Mouse (Mus musculus) heart, embryonic 15.5 days (tissue): ENCODE data around the gene Jpt1. TPM values are rescaled to one million over a fixed set of nuclear protein-coding genes. Genes with fewer than 3 reads are reported as not detected.
"Not testable (repeated sequence)": the region's sequence is repeated elsewhere in the genome, so short reads cannot be mapped to it uniquely, and the experiment has no call there.

ENCODE experiments used
- ATAC-seq: fragments of 200-750 bp; cut with Nextera tagmentation; replicated peaks from 2 replicates; pipeline ENCODE4 v1.8.0; 2017; ENCODE audit warnings: low read depth, moderate TSS enrichment; ENCODE audit not compliant: insufficient number of reproducible peaks, insufficient read depth, low FRiP score
- H3K27ac ChIP-seq: fragments of 300-500 bp; sonication (generic); 2 replicates; pipeline ENCODE4 v1.5.1; 2015; ENCODE audit warnings: mild to moderate bottlenecking, inconsistent platforms
- H3K27me3 ChIP-seq: fragments of 300-500 bp; sonication (generic); 2 replicates; pipeline ENCODE4 v1.6.1; 2015; ENCODE audit warnings: inconsistent platforms
- H3K36me3 ChIP-seq: fragments of 300-500 bp; sonication (generic); 2 replicates; pipeline ENCODE4 v1.6.1; 2015; ENCODE audit warnings: mild to moderate bottlenecking, inconsistent platforms
- H3K4me1 ChIP-seq: fragments of 300-500 bp; sonication (generic); replicated peaks from 2 replicates; pipeline ENCODE4 v1.6.1; 2015; ENCODE audit warnings: inconsistent platforms
- H3K4me2 ChIP-seq: fragments of 300-500 bp; sonication (generic); 2 replicates; pipeline ENCODE4 v1.6.1; 2015; ENCODE audit warnings: inconsistent platforms, mild to moderate bottlenecking, moderate library complexity
- H3K4me3 ChIP-seq: fragments of 300-500 bp; sonication (generic); 2 replicates; pipeline ENCODE4 v1.5.1; 2015; ENCODE audit warnings: mild to moderate bottlenecking, inconsistent platforms
- H3K9ac ChIP-seq: fragments of 300-500 bp; sonication (generic); 2 replicates; pipeline ENCODE4 v1.6.1; 2015; ENCODE audit warnings: mild to moderate bottlenecking, inconsistent platforms
- H3K9me3 ChIP-seq: fragments of 300-500 bp; sonication (generic); replicated peaks from 2 replicates; pipeline ENCODE4 v1.6.1; 2016; ENCODE audit warnings: inconsistent platforms
- WGBS: fragments of 180-500 bp; shearing (Covaris S2); methylation state at CpG from one replicate; pipeline ENCODE4 v1.1.7; 2015; ENCODE audit warnings: mixed read lengths; 5-methylcytosine and 5-hydroxymethylcytosine counted together
- polyA plus RNA-seq: library from polyadenylated mRNA; unstranded; fragments of >200 nt; fragmentation: Nextera tagmentation; extraction: Ambion mirVana; gene quantifications from 2 replicates; pipeline ENCODE4 v1.2.1, GENCODE M21; 2015

The Jpt1 gene
- polyA plus RNA-seq, 1 experiment from 2014 or later, result 515 TPM

DNA sequence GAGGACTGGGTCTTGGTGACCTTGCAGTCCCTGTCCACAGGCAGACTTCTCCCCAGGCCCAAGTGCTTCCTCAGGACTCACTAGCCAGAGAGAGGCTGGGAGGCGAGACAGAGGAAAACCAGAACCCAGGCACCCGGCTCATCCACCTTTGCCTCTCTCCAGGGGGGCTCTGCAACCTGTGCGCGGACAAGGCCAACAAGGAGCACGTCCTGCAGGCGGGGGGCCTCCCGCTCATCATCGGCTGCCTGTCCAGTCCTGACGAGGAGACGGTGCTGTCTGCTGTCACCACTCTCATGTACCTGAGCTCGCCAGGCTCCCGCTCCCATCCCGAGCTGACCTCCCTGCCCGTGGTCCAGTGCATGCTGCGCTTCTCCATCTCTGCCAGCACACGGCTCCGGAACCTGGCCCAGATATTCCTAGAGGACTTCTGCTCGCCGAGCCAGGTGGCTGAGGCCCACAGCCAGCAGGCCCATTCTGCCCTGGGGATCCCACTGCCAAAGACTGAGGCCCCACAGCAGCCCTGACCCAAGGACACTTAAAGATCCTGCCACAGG is 25.6 kb downstream of the Jpt1 start:
- WGBS, result 72% methylated on average over 19 of the region's 19 CpGs
- H3K4me1 ChIP-seq, result peaks cover 23% of the 10 kb centered on the region
- H3K27ac ChIP-seq, result no peak overlapping the region
- no peak overlapping the region for H3K4me3 ChIP-seq
- no peak overlapping the region for H3K9ac ChIP-seq
- no peak for ATAC-seq
- no peaks in the 10 kb centered on the region for H3K27me3 ChIP-seq
- H3K4me2 ChIP-seq, result no peak overlapping the region
- peaks cover 3% of the 10 kb centered on the region for H3K36me3 ChIP-seq
- no peaks in the 10 kb centered on the region for H3K9me3 ChIP-seq

DNA sequence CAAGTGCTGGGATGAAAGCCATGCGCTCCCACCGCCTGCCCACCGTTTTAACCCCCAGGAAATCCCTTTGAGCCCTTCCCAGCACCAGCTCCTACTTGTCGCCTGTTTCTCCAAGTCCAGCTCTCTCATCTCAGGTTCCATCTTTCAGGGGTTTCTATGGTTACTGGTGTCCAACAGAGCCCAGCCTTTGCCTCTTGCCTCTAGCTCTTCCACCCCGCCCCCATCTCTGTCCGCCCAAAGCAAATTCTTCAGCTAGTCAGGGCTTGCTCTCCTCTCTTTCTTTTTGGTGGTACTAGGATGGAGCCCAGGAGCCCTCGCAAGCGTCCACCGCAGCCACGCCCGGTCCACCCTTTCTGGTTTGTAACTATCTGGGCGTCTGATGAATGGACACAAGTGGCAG is 29.0 kb downstream of the Jpt1 start:
- Histone ChIP-seq H3K4me2 (no peak overlapping the region), H3K4me1 (peaks cover 7% of the 10 kb centered on the region; the same call in 1 of the 2 replicates), H3K9me3 (no peaks in the 10 kb centered on the region), H3K36me3 (peaks cover 3% of the 10 kb centered on the region), H3K27me3 (no peaks in the 10 kb centered on the region), H3K27ac (no peak overlapping the region), H3K9ac (no peak overlapping the region), H3K4me3 (no peak overlapping the region)
- ATAC-seq, result no peak
- WGBS, result 70% methylated on average over 12 of the region's 12 CpGs

GRCm38 (mm10) chr11:115483726-115484125 is 30.5 kb downstream of the Jpt1 start:
- no peak overlapping the region for H3K4me3 ChIP-seq
- peaks cover 7% of the 10 kb centered on the region; the same call in 1 of the 2 replicates for H3K4me1 ChIP-seq
- ATAC-seq, result no peak
- H3K4me2 ChIP-seq, result no peak overlapping the region
- 17% methylated on average over 6 of the region's 6 CpGs for WGBS
- H3K36me3 ChIP-seq, result no peaks in the 10 kb centered on the region
- H3K27me3 ChIP-seq, result no peaks in the 10 kb centered on the region
- no peak overlapping the region for H3K9ac ChIP-seq
- no peaks in the 10 kb centered on the region for H3K9me3 ChIP-seq
- H3K27ac ChIP-seq, result no peak overlapping the region

GRCm38 (mm10) chr11:115483278-115483677 is 30.9 kb downstream of the Jpt1 start:
- no peak overlapping the region for H3K27ac ChIP-seq
- WGBS, result 64% methylated on average over 11 of the region's 11 CpGs
- H3K36me3 ChIP-seq, result no peaks in the 10 kb centered on the region
- ATAC-seq, result no peak
- no peaks in the 10 kb centered on the region for H3K9me3 ChIP-seq
- H3K27me3 ChIP-seq, result no peaks in the 10 kb centered on the region
- H3K4me1 ChIP-seq, result peaks cover 7% of the 10 kb centered on the region; the same call in 1 of the 2 replicates
- no peak overlapping the region for H3K9ac ChIP-seq
- no peak overlapping the region for H3K4me2 ChIP-seq
- no peak overlapping the region for H3K4me3 ChIP-seq

DNA sequence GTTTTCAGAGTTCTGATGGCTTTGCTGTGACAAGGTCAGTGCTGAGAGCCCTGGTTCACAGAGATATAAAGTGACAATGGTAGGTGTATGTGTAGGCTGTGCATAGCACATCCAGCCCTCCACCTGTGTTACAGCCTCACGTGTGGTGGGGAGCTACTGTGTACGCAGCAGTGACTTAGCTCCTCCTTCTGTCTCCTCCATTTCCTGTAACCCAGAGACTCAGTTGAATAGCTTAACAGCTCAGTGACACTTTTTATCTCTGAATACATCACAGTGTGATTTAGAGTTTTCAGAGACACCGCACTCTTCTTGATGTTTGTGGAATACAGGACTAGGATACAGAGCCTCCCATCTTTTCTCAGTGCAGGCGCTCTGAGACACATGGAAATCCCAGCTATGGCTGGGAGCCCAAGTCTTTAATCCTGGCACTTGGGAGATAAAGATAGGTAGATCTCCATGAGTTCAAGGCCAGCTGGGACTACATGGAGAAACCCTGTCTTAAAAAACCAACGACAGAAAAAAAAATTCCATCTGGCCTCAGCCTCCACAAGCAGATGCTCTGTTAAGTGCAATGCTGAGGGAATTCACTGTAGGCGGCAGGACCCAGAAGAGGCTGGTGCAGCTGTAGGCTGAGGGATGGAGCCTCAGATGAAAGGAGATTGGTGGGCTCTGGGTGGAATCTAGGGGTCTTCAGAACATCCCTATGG is 32.5 kb downstream of the Jpt1 start:
- Histone ChIP-seq H3K36me3 (no peaks in the 10 kb centered on the region), H3K9ac (no peak overlapping the region), H3K9me3 (no peaks in the 10 kb centered on the region), H3K27me3 (no peaks in the 10 kb centered on the region), H3K27ac (no peak overlapping the region), H3K4me1 (peaks cover 12% of the 10 kb centered on the region; the same call in 1 of the 2 replicates), H3K4me3 (no peak overlapping the region), H3K4me2 (no peak overlapping the region)
- WGBS, result 79% methylated on average over 6 of the region's 6 CpGs
- ATAC-seq, result no peak

GRCm38 (mm10) chr11:115478296-115478938 is 35.8 kb downstream of the Jpt1 start:
- Histone ChIP-seq H3K4me3 (no peak overlapping the region), H3K27ac (no peak overlapping the region), H3K4me1 (peaks cover 29% of the 10 kb centered on the region), H3K9me3 (no peaks in the 10 kb centered on the region), H3K36me3 (no peaks in the 10 kb centered on the region), H3K27me3 (no peaks in the 10 kb centered on the region), H3K4me2 (no peak overlapping the region), H3K9ac (no peak overlapping the region)
- 79% methylated on average over 9 of the region's 9 CpGs for WGBS
- ATAC-seq, result no peak

- not testable (repeated sequence) for H3K4me2 ChIP-seq, H3K36me3 ChIP-seq, H3K27ac ChIP-seq, H3K27me3 ChIP-seq, H3K9ac ChIP-seq, H3K4me3 ChIP-seq, ATAC-seq, H3K9me3 ChIP-seq
- H3K4me1 ChIP-seq, result peaks cover 33% of the 10 kb centered on the region
- 74% methylated on average over 7 of the region's 7 CpGs for WGBS
These were observed 36.8 kb downstream of the Jpt1 start for GRCm38 (mm10) chr11:115477388-115477787.

DNA sequence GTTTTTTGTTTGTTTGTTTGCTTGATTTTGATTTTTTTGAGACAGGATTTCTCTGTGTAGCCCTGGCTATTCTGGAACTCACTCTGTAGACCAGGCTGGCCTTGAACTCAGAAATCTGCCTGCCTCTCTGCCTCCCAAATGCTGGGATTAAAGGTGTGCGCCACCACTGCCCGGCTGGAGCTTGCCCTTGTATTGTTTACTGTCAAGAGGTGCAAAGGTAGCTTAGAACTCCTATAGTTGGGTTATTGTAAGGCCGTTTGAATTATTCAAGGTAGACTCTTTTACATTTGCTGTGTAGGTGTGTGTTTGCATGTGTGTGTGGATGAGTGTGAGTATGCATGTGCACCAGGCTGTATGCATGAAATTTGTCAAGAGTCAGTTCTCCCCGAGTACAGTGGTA is 37.6 kb downstream of the Jpt1 start:
- WGBS, result 69% methylated on average over 4 of the region's 4 CpGs

DNA sequence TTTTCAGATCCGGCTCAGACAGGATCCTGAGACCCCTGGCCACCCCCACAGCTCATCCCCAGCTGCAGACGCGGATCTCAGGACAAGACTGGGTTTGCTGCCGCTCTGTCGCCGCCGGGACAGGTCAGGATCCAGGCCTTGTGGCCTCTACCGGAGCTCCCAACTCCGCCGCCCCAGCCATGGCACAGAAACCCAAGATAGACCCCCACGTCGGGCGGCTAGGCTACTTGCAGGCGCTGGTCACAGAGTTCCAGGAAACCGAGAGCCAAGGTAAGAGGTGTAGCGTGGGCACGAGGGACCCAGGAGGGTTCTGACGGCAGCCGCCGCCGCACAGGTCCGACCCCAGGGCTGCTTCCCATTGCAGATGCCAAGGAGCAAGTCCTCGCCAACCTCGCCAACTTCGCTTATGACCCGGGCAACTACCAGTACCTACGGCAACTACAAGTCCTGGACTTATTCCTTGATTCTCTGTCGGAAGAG is 38.4 kb downstream of the Jpt1 start:
- ATAC-seq, result 0 out of 2 replicates have a peak, but pooled peaks have one; percentile 0
- Histone ChIP-seq H3K4me1 (peaks cover 35% of the 10 kb centered on the region), H3K27me3 (no peaks in the 10 kb centered on the region), H3K27ac (peak overlapping the region; percentile 83; the same call in 1 of the 2 replicates), H3K4me3 (peak overlapping the region; percentile 90), H3K36me3 (no peaks in the 10 kb centered on the region), H3K9ac (peak overlapping the region; percentile 79), H3K9me3 (no peaks in the 10 kb centered on the region), H3K4me2 (peak overlapping the region; percentile 76)
- WGBS, result 2% methylated on average over 28 of the region's 28 CpGs

More for the DNA sequence above, 37.6 kb downstream of the Jpt1 start:
- not testable (repeated sequence) for ATAC-seq, H3K27me3 ChIP-seq, H3K9ac ChIP-seq, H3K9me3 ChIP-seq, H3K27ac ChIP-seq, H3K36me3 ChIP-seq
- H3K4me2 ChIP-seq, result peak overlapping the region; percentile 76
- peaks cover 35% of the 10 kb centered on the region for H3K4me1 ChIP-seq
- H3K4me3 ChIP-seq, result peak overlapping the region; percentile 90

DNA sequence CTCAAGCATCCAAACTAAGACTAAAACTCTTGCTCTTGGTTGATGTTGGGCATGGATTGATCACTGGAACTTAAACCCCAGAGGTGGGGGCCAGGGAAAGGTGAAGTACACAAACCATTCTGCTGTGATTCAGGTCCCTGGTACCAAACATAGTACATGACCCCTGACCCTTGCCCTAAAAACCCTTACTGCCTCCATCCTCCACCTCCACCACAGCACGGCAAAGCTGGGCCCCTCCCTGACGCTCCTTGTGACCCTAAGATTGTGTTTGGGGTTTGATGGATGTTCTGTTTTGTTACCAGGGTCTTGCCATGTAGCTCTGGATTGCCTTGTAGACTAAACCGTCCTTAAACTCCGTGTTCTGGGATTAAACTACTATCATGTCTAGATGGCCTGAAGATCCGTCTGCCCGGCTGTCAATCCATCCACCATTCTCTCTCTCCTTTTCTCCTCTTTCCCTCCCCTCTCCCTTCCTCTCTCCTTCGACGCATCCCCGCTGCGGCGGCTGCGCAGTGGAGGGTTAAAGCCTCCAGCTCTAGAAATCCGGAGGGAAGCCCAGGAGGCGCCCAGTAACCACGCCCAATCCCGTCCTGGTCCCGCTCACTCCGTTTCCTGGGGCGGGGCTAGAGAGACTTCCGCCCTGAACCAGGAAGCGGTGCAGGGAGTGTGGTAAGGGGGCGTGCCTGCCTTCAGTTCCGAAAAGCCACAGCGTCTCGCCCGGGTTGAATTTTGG is 39.0 kb downstream of the Jpt1 start, which contains the start of gene Armc7:
Gene Armc7 (plus strand): TSS at position 643 of the 733 bp plus-strand sequence.
- Histone ChIP-seq H3K4me3 (peak within 1 kb of the TSS; percentile 90), H3K27me3 (no peaks in the 10 kb centered on the region), H3K36me3 (no peaks in the 10 kb centered on the region), H3K27ac (peak within 1 kb of the TSS; percentile 83), H3K9me3 (no peaks in the 10 kb centered on the region), H3K9ac (peak within 1 kb of the TSS; percentile 79), H3K4me2 (peak within 1 kb of the TSS; percentile 76), H3K4me1 (peaks cover 35% of the 10 kb centered on the region)
- WGBS, result under 1% methylated on average over 26 of the region's 26 CpGs
- ATAC-seq, result peak; percentile 96
